Mouse (Mus musculus) myocyte (in vitro differentiated cells): ENCODE measurements around the gene Sema4f.

Source experiments
- MYOG ChIP-seq, 3 experiments: IDR thresholded peaks; one replicate each; pipeline ENCODE4 v1.6.1; 2011; ENCODE audit warnings: control low read depth in 2 of 3, low read depth in 2 of 3, mild to moderate bottlenecking in 2 of 3; ENCODE audit not compliant: insufficient read length in 2 of 3, control insufficient read depth in 1 of 3, insufficient read depth in 1 of 3
- POLR2A ChIP-seq: IDR thresholded peaks from one replicate; pipeline ENCODE4 v1.6.1; 2011; ENCODE audit warnings: low read depth, mild to moderate bottlenecking, control low read depth, moderate library complexity; ENCODE audit not compliant: insufficient read length
- TCF12 ChIP-seq: IDR thresholded peaks from one replicate; pipeline ENCODE4 v1.6.1; 2011; ENCODE audit warnings: mild to moderate bottlenecking, control low read depth; ENCODE audit not compliant: poor library complexity, insufficient read depth, severe bottlenecking

GRCm38 (mm10) chr6:82871632-82872331 lies 67.8 kb downstream of the Sema4f start:
- TF ChIP-seq TCF12 = no peak
- no peak for TF ChIP-seq MYOG (IDR thresholded peaks at IDR 0.05; ENCODE audit: control insufficient read depth in 1 of 3, insufficient read depth in 1 of 3, insufficient read length in 2 of 3, low read depth in 2 of 3)
- TF ChIP-seq POLR2A = no peak
